Mouse (Mus musculus) CD4-positive, CD25-positive, alpha-beta regulatory T cell, adult 2 months (primary cell): ENCODE measurements around the gene Gm14226.
A peak's percentile ranks its signal among the peaks of the same experiment; 100 is the strongest.
"Not testable (repeated sequence)": the region's sequence is repeated elsewhere in the genome, so short reads cannot be mapped to it uniquely, and the experiment has no call there.

Experiments used
- DNase-seq: peaks from one replicate; pipeline ENCODE4 v3.0.0-alpha.2; 2012; ENCODE audit warnings: low read depth, low spot score

Gm14226 gene

GRCm38 (mm10) chr2:155018251-155018755 lies at the start of gene Gm14226:
Gene Gm14226 (plus strand): TSS chr2:155018266.
- DNase-seq, result peak; percentile 25

- not testable (repeated sequence) for DNase-seq
Measured at GRCm38 (mm10) chr2:154969740-154970397, 48.2 kb upstream of the Gm14226 start.

- DNase-seq, result no peak
Measured at GRCm38 (mm10) chr2:154971919-154972692, 46.0 kb upstream of the Gm14226 start.

GRCm38 (mm10) chr2:154972981-154973380 lies 45.1 kb upstream of the Gm14226 start:
- DNase-seq, result no peak

GRCm38 (mm10) chr2:154986609-154987008 lies 31.5 kb upstream of the Gm14226 start:
- peak; percentile 8 for DNase-seq

- DNase-seq, result peak; percentile 58
Measured at GRCm38 (mm10) chr2:154991411-154991810, 26.7 kb upstream of the Gm14226 start.

- DNase-seq, result no peak
Measured at GRCm38 (mm10) chr2:154992083-154992482, 26.0 kb upstream of the Gm14226 start.

GRCm38 (mm10) chr2:155005491-155005890 lies 12.6 kb upstream of the Gm14226 start:
- DNase-seq, result no peak

- peak; percentile 18 for DNase-seq
Measured at GRCm38 (mm10) chr2:155011086-155011656, 6.9 kb upstream of the Gm14226 start.

GRCm38 (mm10) chr2:155012991-155013390 lies 5.1 kb upstream of the Gm14226 start:
- DNase-seq, result no peak

- not testable (repeated sequence) for DNase-seq
Measured at GRCm38 (mm10) chr2:155016751-155017150, 1.3 kb upstream of the Gm14226 start.

- DNase-seq, result peak; percentile 79
Measured at GRCm38 (mm10) chr2:155018762-155019641, 936 bp downstream of the Gm14226 start.

- DNase-seq, result peak; percentile 84
Measured at GRCm38 (mm10) chr2:155019673-155020072, 1.6 kb downstream of the Gm14226 start.

GRCm38 (mm10) chr2:155020247-155020826 lies 2.3 kb downstream of the Gm14226 start:
- not testable (repeated sequence) for DNase-seq

GRCm38 (mm10) chr2:155030831-155031230 lies 12.8 kb downstream of the Gm14226 start:
- no peak for DNase-seq

- peak; percentile 34 for DNase-seq
Measured at GRCm38 (mm10) chr2:155032938-155033710, 15.1 kb downstream of the Gm14226 start.

- no peak for DNase-seq
Measured at GRCm38 (mm10) chr2:155039956-155040355, 21.9 kb downstream of the Gm14226 start.

GRCm38 (mm10) chr2:155044542-155044941 lies 26.5 kb downstream of the Gm14226 start:
- no peak for DNase-seq

- DNase-seq, result no peak
Measured at GRCm38 (mm10) chr2:155045075-155045474, 27.0 kb downstream of the Gm14226 start.

- peak; percentile 17 for DNase-seq
Measured at GRCm38 (mm10) chr2:155046803-155047202, 28.7 kb downstream of the Gm14226 start.
